Mouse (Mus musculus): ENCODE measurements around the gene Hdac9. TPM values are rescaled to one million over a fixed set of nuclear protein-coding genes. Genes with fewer than 3 reads are reported as not detected.

Hdac9 gene
- polyA plus RNA-seq, 1 experiment from 2014 or later, result 3.2 TPM

GRCm38 (mm10) chr12:34342761-34343160, 574.1 kb downstream of the Hdac9 start:
- H3K4me3 ChIP-seq (ENCODE audit: low read length), result no peak overlapping the region
- H3K27ac ChIP-seq (ENCODE audit: low read length), result no peak overlapping the region
- no peaks in the 10 kb centered on the region for H3K9me3 ChIP-seq (ENCODE audit: control insufficient read depth, low read length)
- no peak overlapping the region for H3K4me2 ChIP-seq (ENCODE audit: low read depth, low read length)
- H3K9ac ChIP-seq (ENCODE audit: low read depth, low read length), result no peak overlapping the region
- ATAC-seq, result no peak
- no peaks in the 10 kb centered on the region for H3K36me3 ChIP-seq (ENCODE audit: control insufficient read depth, insufficient read depth, low read length)
- no peaks in the 10 kb centered on the region for H3K27me3 ChIP-seq (replicated peaks; ENCODE audit: control insufficient read depth, insufficient read depth, low read length)
- 73% methylated on average over 2 of the region's 2 CpGs for WGBS
- H3K4me1 ChIP-seq (ENCODE audit: control insufficient read depth, insufficient read depth, low read length), result no peaks in the 10 kb centered on the region

GRCm38 (mm10) chr12:34338886-34339285, 578.0 kb downstream of the Hdac9 start:
- WGBS, result 87% methylated on average over 4 of the region's 4 CpGs

GRCm38 (mm10) chr12:34334455-34335084, 582.3 kb downstream of the Hdac9 start:
- H3K4me1 ChIP-seq (ENCODE audit: control insufficient read depth, insufficient read depth, low read length), result no peaks in the 10 kb centered on the region
- no peaks in the 10 kb centered on the region for H3K27me3 ChIP-seq (replicated peaks; ENCODE audit: control insufficient read depth, insufficient read depth, low read length)
- no peak overlapping the region for H3K9ac ChIP-seq (ENCODE audit: low read depth, low read length)
- 68% methylated on average over 4 of the region's 4 CpGs for WGBS
- H3K36me3 ChIP-seq (ENCODE audit: control insufficient read depth, insufficient read depth, low read length), result no peaks in the 10 kb centered on the region
- no peak for ATAC-seq
- no peak overlapping the region for H3K27ac ChIP-seq (ENCODE audit: low read length)
- H3K4me2 ChIP-seq (ENCODE audit: low read depth, low read length), result no peak overlapping the region
- H3K4me3 ChIP-seq (ENCODE audit: low read length), result no peak overlapping the region
- no peaks in the 10 kb centered on the region for H3K9me3 ChIP-seq (ENCODE audit: control insufficient read depth, low read length)

More at GRCm38 (mm10) chr12:34338886-34339285, 578.0 kb downstream of the Hdac9 start:
- Histone ChIP-seq H3K9ac (ENCODE audit: low read depth, low read length) (no peak overlapping the region), H3K4me3 (ENCODE audit: low read length) (no peak overlapping the region), H3K4me2 (ENCODE audit: low read depth, low read length) (no peak overlapping the region), H3K27me3 (replicated peaks; ENCODE audit: control insufficient read depth, insufficient read depth, low read length) (no peaks in the 10 kb centered on the region), H3K27ac (ENCODE audit: low read length) (no peak overlapping the region), H3K36me3 (ENCODE audit: control insufficient read depth, insufficient read depth, low read length) (no peaks in the 10 kb centered on the region), H3K4me1 (ENCODE audit: control insufficient read depth, insufficient read depth, low read length) (no peaks in the 10 kb centered on the region), H3K9me3 (ENCODE audit: control insufficient read depth, low read length) (no peaks in the 10 kb centered on the region)
- ATAC-seq, result no peak

- Histone ChIP-seq H3K36me3 (ENCODE audit: control insufficient read depth, insufficient read depth, low read length) (no peaks in the 10 kb centered on the region), H3K9me3 (ENCODE audit: control insufficient read depth, low read length) (no peaks in the 10 kb centered on the region), H3K4me1 (ENCODE audit: control insufficient read depth, insufficient read depth, low read length) (no peaks in the 10 kb centered on the region), H3K9ac (ENCODE audit: low read depth, low read length) (no peak overlapping the region), H3K27me3 (replicated peaks; ENCODE audit: control insufficient read depth, insufficient read depth, low read length) (no peaks in the 10 kb centered on the region), H3K4me3 (ENCODE audit: low read length) (no peak overlapping the region), H3K27ac (ENCODE audit: low read length) (no peak overlapping the region), H3K4me2 (ENCODE audit: low read depth, low read length) (no peak overlapping the region)
- ATAC-seq, result no peak
- WGBS, result 54% methylated on average over 4 of the region's 4 CpGs
Observed at GRCm38 (mm10) chr12:34332884-34333283, 584.0 kb downstream of the Hdac9 start.

GRCm38 (mm10) chr12:34327111-34327510, 589.8 kb downstream of the Hdac9 start:
- Histone ChIP-seq H3K36me3 (ENCODE audit: control insufficient read depth, insufficient read depth, low read length) (no peaks in the 10 kb centered on the region), H3K4me2 (ENCODE audit: low read depth, low read length) (no peak overlapping the region), H3K4me1 (ENCODE audit: control insufficient read depth, insufficient read depth, low read length) (no peaks in the 10 kb centered on the region), H3K9ac (ENCODE audit: low read depth, low read length) (no peak overlapping the region), H3K27me3 (replicated peaks; ENCODE audit: control insufficient read depth, insufficient read depth, low read length) (no peaks in the 10 kb centered on the region), H3K4me3 (ENCODE audit: low read length) (no peak overlapping the region), H3K9me3 (ENCODE audit: control insufficient read depth, low read length) (no peaks in the 10 kb centered on the region), H3K27ac (ENCODE audit: low read length) (no peak overlapping the region)
- no peak for ATAC-seq
- 95% methylated on average over 1 of the region's 1 CpGs for WGBS

- H3K27me3 ChIP-seq (replicated peaks; ENCODE audit: control insufficient read depth, insufficient read depth, low read length), result no peaks in the 10 kb centered on the region
- H3K9me3 ChIP-seq (ENCODE audit: control insufficient read depth, low read length), result no peaks in the 10 kb centered on the region
- H3K4me1 ChIP-seq (ENCODE audit: control insufficient read depth, insufficient read depth, low read length), result no peaks in the 10 kb centered on the region
- H3K4me2 ChIP-seq (ENCODE audit: low read depth, low read length), result no peak overlapping the region
- ATAC-seq, result no peak
- no peak overlapping the region for H3K27ac ChIP-seq (ENCODE audit: low read length)
- H3K36me3 ChIP-seq (ENCODE audit: control insufficient read depth, insufficient read depth, low read length), result no peaks in the 10 kb centered on the region
- H3K9ac ChIP-seq (ENCODE audit: low read depth, low read length), result no peak overlapping the region
- no peak overlapping the region for H3K4me3 ChIP-seq (ENCODE audit: low read length)
- WGBS, result 71% methylated on average over 15 of the region's 15 CpGs
Observed at GRCm38 (mm10) chr12:34312113-34312719, 604.7 kb downstream of the Hdac9 start.

- Histone ChIP-seq H3K4me1 (ENCODE audit: control insufficient read depth, insufficient read depth, low read length) (no peaks in the 10 kb centered on the region), H3K27ac (ENCODE audit: low read length) (no peak overlapping the region), H3K9me3 (ENCODE audit: control insufficient read depth, low read length) (no peaks in the 10 kb centered on the region), H3K4me2 (ENCODE audit: low read depth, low read length) (no peak overlapping the region), H3K9ac (ENCODE audit: low read depth, low read length) (no peak overlapping the region), H3K4me3 (ENCODE audit: low read length) (no peak overlapping the region), H3K27me3 (replicated peaks; ENCODE audit: control insufficient read depth, insufficient read depth, low read length) (no peaks in the 10 kb centered on the region), H3K36me3 (ENCODE audit: control insufficient read depth, insufficient read depth, low read length) (no peaks in the 10 kb centered on the region)
- no peak; the same call in 1 of the 2 replicates for ATAC-seq
- 54% methylated on average over 3 of the region's 3 CpGs for WGBS
Observed at GRCm38 (mm10) chr12:34305453-34305852, 611.4 kb downstream of the Hdac9 start.

- WGBS, result 83% methylated on average over 7 of the region's 7 CpGs
- H3K36me3 ChIP-seq (ENCODE audit: control insufficient read depth, insufficient read depth, low read length), result no peaks in the 10 kb centered on the region
- ATAC-seq, result no peak
Observed at GRCm38 (mm10) chr12:34292346-34292745, 624.5 kb downstream of the Hdac9 start.

GRCm38 (mm10) chr12:34287218-34287617, 629.7 kb downstream of the Hdac9 start:
- 52% methylated on average over 2 of the region's 2 CpGs for WGBS

More at GRCm38 (mm10) chr12:34292346-34292745, 624.5 kb downstream of the Hdac9 start:
- Histone ChIP-seq H3K4me2 (ENCODE audit: low read depth, low read length) (no peak overlapping the region), H3K4me1 (ENCODE audit: control insufficient read depth, insufficient read depth, low read length) (no peaks in the 10 kb centered on the region), H3K4me3 (ENCODE audit: low read length) (no peak overlapping the region), H3K9ac (ENCODE audit: low read depth, low read length) (no peak overlapping the region), H3K27ac (ENCODE audit: low read length) (no peak overlapping the region), H3K9me3 (ENCODE audit: control insufficient read depth, low read length) (no peaks in the 10 kb centered on the region), H3K27me3 (replicated peaks; ENCODE audit: control insufficient read depth, insufficient read depth, low read length) (no peaks in the 10 kb centered on the region)

More at GRCm38 (mm10) chr12:34287218-34287617, 629.7 kb downstream of the Hdac9 start:
- no peak for ATAC-seq
- no peaks in the 10 kb centered on the region for H3K9me3 ChIP-seq (ENCODE audit: control insufficient read depth, low read length)
- no peak overlapping the region for H3K9ac ChIP-seq (ENCODE audit: low read depth, low read length)
- H3K4me3 ChIP-seq (ENCODE audit: low read length), result no peak overlapping the region
- H3K36me3 ChIP-seq (ENCODE audit: control insufficient read depth, insufficient read depth, low read length), result no peaks in the 10 kb centered on the region
- no peak overlapping the region for H3K27ac ChIP-seq (ENCODE audit: low read length)
- H3K27me3 ChIP-seq (replicated peaks; ENCODE audit: control insufficient read depth, insufficient read depth, low read length), result no peaks in the 10 kb centered on the region
- no peak overlapping the region for H3K4me2 ChIP-seq (ENCODE audit: low read depth, low read length)
- H3K4me1 ChIP-seq (ENCODE audit: control insufficient read depth, insufficient read depth, low read length), result no peaks in the 10 kb centered on the region

All from intestine, embryonic 16.5 days (tissue).